Mouse (Mus musculus): ENCODE measurements around the gene Jmjd1c. TPM values are rescaled to one million over a fixed set of nuclear protein-coding genes. Genes with fewer than 3 reads are reported as not detected.
A peak's percentile ranks its signal among the peaks of the same experiment; 100 is the strongest.

The Jmjd1c gene
- polyA plus RNA-seq, 1 experiment from 2014 or later: 21.9 TPM

DNA sequence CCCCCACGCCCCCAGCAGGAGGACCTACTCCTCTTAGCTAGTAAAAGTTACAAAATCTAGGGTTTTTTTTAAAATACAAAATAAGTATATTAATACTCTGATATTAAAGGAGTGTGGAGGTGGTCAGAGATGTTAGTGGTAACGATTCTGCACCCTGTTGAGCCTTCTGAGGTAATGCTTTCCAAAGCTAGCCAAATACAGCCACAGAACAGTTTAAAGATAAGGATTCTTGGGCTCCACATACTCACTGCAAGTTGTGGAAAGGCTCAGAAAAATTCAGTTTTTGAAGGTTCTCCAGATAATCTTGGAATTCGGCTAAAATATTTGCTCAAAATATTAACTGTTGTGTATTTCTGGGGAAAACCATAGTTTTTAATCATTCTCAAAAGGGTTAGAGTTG lies 81.0 kb downstream of the Jmjd1c start:
- no peak overlapping the region for H3K4me3 ChIP-seq (ENCODE audit: low read length)
- H3K9me3 ChIP-seq (ENCODE audit: control insufficient read depth, low read length): no peaks in the 10 kb centered on the region
- no peak overlapping the region for H3K9ac ChIP-seq (ENCODE audit: low read depth, low read length)
- 64% methylated on average over 3 of the region's 3 CpGs for WGBS
- H3K27ac ChIP-seq (ENCODE audit: low read length): peak overlapping the region; percentile 89; the same call in 1 of the 2 replicates
- 0 out of 2 replicates have a peak, but pooled peaks have one; percentile 7 for ATAC-seq
- no peaks in the 10 kb centered on the region for H3K27me3 ChIP-seq (replicated peaks; ENCODE audit: control insufficient read depth, insufficient read depth, low read length)
- H3K36me3 ChIP-seq (ENCODE audit: control insufficient read depth, insufficient read depth, low read length): no peaks in the 10 kb centered on the region
- H3K4me2 ChIP-seq (ENCODE audit: low read depth, low read length): no peak overlapping the region
- peaks cover 8% of the 10 kb centered on the region; the same call in 1 of the 2 replicates for H3K4me1 ChIP-seq (ENCODE audit: control insufficient read depth, insufficient read depth, low read length)

- Histone ChIP-seq H3K27me3 (replicated peaks; ENCODE audit: control insufficient read depth, insufficient read depth, low read length) (no peaks in the 10 kb centered on the region), H3K4me1 (ENCODE audit: control insufficient read depth, insufficient read depth, low read length) (peaks cover 8% of the 10 kb centered on the region), H3K4me3 (ENCODE audit: low read length) (no peak overlapping the region), H3K9me3 (ENCODE audit: control insufficient read depth, low read length) (no peaks in the 10 kb centered on the region), H3K4me2 (ENCODE audit: low read depth, low read length) (no peak overlapping the region), H3K27ac (ENCODE audit: low read length) (peak overlapping the region; percentile 23; the same call in 1 of the 2 replicates), H3K9ac (ENCODE audit: low read depth, low read length) (no peak overlapping the region), H3K36me3 (ENCODE audit: control insufficient read depth, insufficient read depth, low read length) (no peaks in the 10 kb centered on the region)
- WGBS: 60% methylated on average over 4 of the region's 4 CpGs
- ATAC-seq: no peak
These were observed 81.5 kb downstream of the Jmjd1c start for GRCm38 (mm10) chr10:67177410-67177809.

- ATAC-seq: no peak
- Histone ChIP-seq H3K4me2 (ENCODE audit: low read depth, low read length) (no peak overlapping the region), H3K36me3 (ENCODE audit: control insufficient read depth, insufficient read depth, low read length) (no peaks in the 10 kb centered on the region), H3K27ac (ENCODE audit: low read length) (0 out of 2 replicates have a peak overlapping the region, but pooled peaks have one; percentile 42), H3K9ac (ENCODE audit: low read depth, low read length) (no peak overlapping the region), H3K27me3 (replicated peaks; ENCODE audit: control insufficient read depth, insufficient read depth, low read length) (no peaks in the 10 kb centered on the region), H3K9me3 (ENCODE audit: control insufficient read depth, low read length) (no peaks in the 10 kb centered on the region), H3K4me3 (ENCODE audit: low read length) (no peak overlapping the region), H3K4me1 (ENCODE audit: control insufficient read depth, insufficient read depth, low read length) (peaks cover 18% of the 10 kb centered on the region)
- WGBS: 78% methylated on average over 8 of the region's 8 CpGs
These were observed 84.1 kb downstream of the Jmjd1c start for GRCm38 (mm10) chr10:67180021-67180420.

- H3K36me3 ChIP-seq (ENCODE audit: control insufficient read depth, insufficient read depth, low read length): no peaks in the 10 kb centered on the region
- ATAC-seq: peak; percentile 24; the same call in 1 of the 2 replicates
- H3K27me3 ChIP-seq (replicated peaks; ENCODE audit: control insufficient read depth, insufficient read depth, low read length): no peaks in the 10 kb centered on the region
- no peak overlapping the region for H3K4me2 ChIP-seq (ENCODE audit: low read depth, low read length)
- WGBS: 57% methylated on average over 5 of the region's 5 CpGs
- H3K4me3 ChIP-seq (ENCODE audit: low read length): no peak overlapping the region
- peaks cover 13% of the 10 kb centered on the region for H3K4me1 ChIP-seq (ENCODE audit: control insufficient read depth, insufficient read depth, low read length)
- H3K9ac ChIP-seq (ENCODE audit: low read depth, low read length): no peak overlapping the region
- no peaks in the 10 kb centered on the region for H3K9me3 ChIP-seq (ENCODE audit: control insufficient read depth, low read length)
- H3K27ac ChIP-seq (ENCODE audit: low read length): peak overlapping the region; percentile 71
These were observed 84.9 kb downstream of the Jmjd1c start for GRCm38 (mm10) chr10:67180799-67181198.

GRCm38 (mm10) chr10:67182651-67183050 lies 86.7 kb downstream of the Jmjd1c start:
- peaks cover 13% of the 10 kb centered on the region for H3K4me1 ChIP-seq (ENCODE audit: control insufficient read depth, insufficient read depth, low read length)
- WGBS: 39% methylated on average over 3 of the region's 3 CpGs
- H3K9me3 ChIP-seq (ENCODE audit: control insufficient read depth, low read length): no peaks in the 10 kb centered on the region
- no peaks in the 10 kb centered on the region for H3K36me3 ChIP-seq (ENCODE audit: control insufficient read depth, insufficient read depth, low read length)
- H3K27ac ChIP-seq (ENCODE audit: low read length): no peak overlapping the region
- ATAC-seq: no peak
- H3K4me2 ChIP-seq (ENCODE audit: low read depth, low read length): no peak overlapping the region
- H3K9ac ChIP-seq (ENCODE audit: low read depth, low read length): no peak overlapping the region
- H3K27me3 ChIP-seq (replicated peaks; ENCODE audit: control insufficient read depth, insufficient read depth, low read length): no peaks in the 10 kb centered on the region
- H3K4me3 ChIP-seq (ENCODE audit: low read length): no peak overlapping the region

- Histone ChIP-seq H3K4me3 (ENCODE audit: low read length) (no peak overlapping the region), H3K27me3 (replicated peaks; ENCODE audit: control insufficient read depth, insufficient read depth, low read length) (no peaks in the 10 kb centered on the region), H3K4me1 (ENCODE audit: control insufficient read depth, insufficient read depth, low read length) (peaks cover 16% of the 10 kb centered on the region), H3K4me2 (ENCODE audit: low read depth, low read length) (no peak overlapping the region), H3K27ac (ENCODE audit: low read length) (no peak overlapping the region), H3K36me3 (ENCODE audit: control insufficient read depth, insufficient read depth, low read length) (no peaks in the 10 kb centered on the region), H3K9me3 (ENCODE audit: control insufficient read depth, low read length) (no peaks in the 10 kb centered on the region), H3K9ac (ENCODE audit: low read depth, low read length) (no peak overlapping the region)
- ATAC-seq: no peak
- 49% methylated on average over 1 of the region's 1 CpGs for WGBS
These were observed 87.2 kb downstream of the Jmjd1c start for GRCm38 (mm10) chr10:67183086-67183485.

DNA sequence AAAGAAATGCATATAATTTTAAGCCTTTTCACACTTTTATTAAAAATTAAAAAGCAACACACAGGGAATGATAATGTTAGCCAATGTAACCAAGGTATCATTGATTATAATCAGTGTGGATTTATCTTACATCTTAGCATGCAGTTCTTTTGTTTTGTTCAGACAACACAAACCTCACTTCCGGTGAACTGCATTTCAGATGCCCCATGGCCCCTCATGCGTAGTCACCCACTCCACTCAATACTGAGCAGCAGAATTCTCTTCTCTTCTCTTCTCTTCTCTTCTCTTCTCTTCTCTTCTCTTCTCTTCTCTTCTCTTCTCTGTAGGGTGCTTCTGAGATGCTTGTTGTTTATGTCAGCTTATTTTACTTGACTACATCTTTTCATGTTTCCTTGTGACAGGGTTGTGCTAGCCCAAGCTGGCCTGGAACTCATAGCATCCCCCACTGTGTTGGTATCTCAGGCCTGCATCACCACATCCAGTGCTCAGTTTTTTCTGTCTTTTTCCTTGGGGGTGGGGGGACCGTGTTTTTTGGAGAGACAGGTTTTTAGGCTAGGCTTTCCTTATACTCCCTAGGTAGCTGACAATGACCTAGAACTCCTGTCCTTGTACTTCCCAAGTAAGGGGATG lies 88.6 kb downstream of the Jmjd1c start:
- Histone ChIP-seq H3K36me3 (ENCODE audit: control insufficient read depth, insufficient read depth, low read length) (no peaks in the 10 kb centered on the region), H3K4me2 (ENCODE audit: low read depth, low read length) (no peak overlapping the region), H3K9me3 (ENCODE audit: control insufficient read depth, low read length) (no peaks in the 10 kb centered on the region), H3K27ac (ENCODE audit: low read length) (no peak overlapping the region), H3K4me3 (ENCODE audit: low read length) (no peak overlapping the region), H3K4me1 (ENCODE audit: control insufficient read depth, insufficient read depth, low read length) (peaks cover 18% of the 10 kb centered on the region), H3K9ac (ENCODE audit: low read depth, low read length) (no peak overlapping the region), H3K27me3 (replicated peaks; ENCODE audit: control insufficient read depth, insufficient read depth, low read length) (no peaks in the 10 kb centered on the region)
- 71% methylated on average over 3 of the region's 3 CpGs for WGBS
- ATAC-seq: no peak

- H3K4me1 ChIP-seq (ENCODE audit: control insufficient read depth, insufficient read depth, low read length): peaks cover 15% of the 10 kb centered on the region
- peak overlapping the region; percentile 98 for H3K27ac ChIP-seq (ENCODE audit: low read length)
- no peaks in the 10 kb centered on the region for H3K9me3 ChIP-seq (ENCODE audit: control insufficient read depth, low read length)
- H3K27me3 ChIP-seq (replicated peaks; ENCODE audit: control insufficient read depth, insufficient read depth, low read length): no peaks in the 10 kb centered on the region
- H3K4me3 ChIP-seq (ENCODE audit: low read length): peak overlapping the region; percentile 61
- H3K36me3 ChIP-seq (ENCODE audit: control insufficient read depth, insufficient read depth, low read length): no peaks in the 10 kb centered on the region
- peak overlapping the region; percentile 77 for H3K9ac ChIP-seq (ENCODE audit: low read depth, low read length)
- H3K4me2 ChIP-seq (ENCODE audit: low read depth, low read length): peak overlapping the region; percentile 62
- ATAC-seq: peak; percentile 92
- WGBS: under 1% methylated on average over 23 of the region's 23 CpGs
These were observed 89.7 kb downstream of the Jmjd1c start for GRCm38 (mm10) chr10:67185491-67186081.

DNA sequence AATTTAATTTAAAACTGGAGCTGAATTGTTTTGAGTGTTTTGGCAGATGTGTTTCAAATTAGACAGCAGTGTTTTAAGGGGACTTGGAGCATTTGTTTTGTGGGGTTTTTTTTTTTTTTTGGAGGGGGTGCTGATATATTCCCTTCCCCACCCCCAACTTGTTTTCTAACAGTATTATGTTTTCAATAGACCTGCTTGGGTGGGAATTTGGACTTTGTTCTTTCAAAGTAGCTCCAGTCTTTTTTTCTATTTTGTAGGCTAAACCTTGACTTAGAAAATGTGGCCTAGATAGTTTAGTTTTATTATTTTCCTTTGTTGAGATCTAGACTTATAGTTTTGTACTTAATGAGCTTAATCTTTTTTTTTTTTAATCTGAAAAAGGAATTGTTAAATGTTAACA lies 90.6 kb downstream of the Jmjd1c start:
- peak overlapping the region; percentile 43 for H3K4me3 ChIP-seq (ENCODE audit: low read length)
- no peaks in the 10 kb centered on the region for H3K36me3 ChIP-seq (ENCODE audit: control insufficient read depth, insufficient read depth, low read length)
- peak overlapping the region; percentile 60 for H3K4me2 ChIP-seq (ENCODE audit: low read depth, low read length)
- H3K27ac ChIP-seq (ENCODE audit: low read length): peak overlapping the region; percentile 83
- H3K9ac ChIP-seq (ENCODE audit: low read depth, low read length): peak overlapping the region; percentile 36; the same call in 1 of the 2 replicates
- no peaks in the 10 kb centered on the region for H3K9me3 ChIP-seq (ENCODE audit: control insufficient read depth, low read length)
- ATAC-seq: no peak
- peaks cover 15% of the 10 kb centered on the region for H3K4me1 ChIP-seq (ENCODE audit: control insufficient read depth, insufficient read depth, low read length)
- H3K27me3 ChIP-seq (replicated peaks; ENCODE audit: control insufficient read depth, insufficient read depth, low read length): no peaks in the 10 kb centered on the region

Measured in intestine, embryonic 16.5 days (tissue).